Mouse (Mus musculus): Measurements from ENCODE around the gene Wfdc9. TPM values are rescaled to one million over a fixed set of nuclear protein-coding genes. Genes with fewer than 3 reads are reported as not detected.
"Not testable (repeated sequence)": the region's sequence is repeated elsewhere in the genome, so short reads cannot be mapped to it uniquely, and the experiment has no call there.

Wfdc9 gene
- polyA plus RNA-seq, 1 experiment = not detected

DNA sequence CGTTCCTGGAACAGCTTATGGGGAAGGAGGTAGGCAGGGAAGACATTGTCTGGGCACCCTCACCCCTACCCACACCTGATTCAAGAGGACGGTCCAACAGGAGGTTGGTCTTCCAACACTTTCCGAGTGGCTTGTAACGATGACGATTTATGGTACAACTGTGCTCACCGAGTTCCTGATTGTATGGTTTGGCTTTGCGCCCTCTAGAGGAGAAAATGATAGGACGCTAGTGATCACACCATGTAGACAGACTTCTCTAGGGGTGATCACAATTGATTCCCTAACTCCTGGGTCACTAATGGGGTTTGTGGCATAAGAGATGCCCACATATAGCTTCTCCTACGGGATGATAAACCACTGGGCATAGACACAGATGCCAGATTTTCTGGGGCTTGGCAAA, 21.1 kb downstream of the Wfdc9 start:
- 75% methylated on average over 9 of the region's 9 CpGs for WGBS
- no peak for DNase-seq (ENCODE audit: low read depth, low spot score)

DNA sequence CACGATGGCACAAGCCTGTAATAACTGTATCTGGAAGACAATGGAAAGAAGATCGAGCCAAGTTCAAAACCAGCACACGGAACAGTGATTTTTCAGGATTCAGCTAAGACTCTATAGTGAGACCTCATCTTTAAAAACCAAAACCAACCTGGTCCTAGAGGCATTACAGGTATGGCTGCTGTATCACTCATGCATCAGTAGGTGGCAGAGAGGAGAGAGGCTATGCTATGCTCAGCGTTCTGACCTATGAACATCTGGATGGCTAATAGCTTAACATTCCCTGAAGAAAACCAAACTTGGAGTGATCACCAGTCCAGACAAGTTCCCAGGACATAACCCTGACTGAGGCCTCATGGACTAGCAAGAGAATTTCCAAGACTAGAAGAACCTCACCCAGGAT, 34.6 kb downstream of the Wfdc9 start:
- 73% methylated on average over 4 of the region's 4 CpGs for WGBS
- no peak for DNase-seq (ENCODE audit: low read depth, low spot score)

DNA sequence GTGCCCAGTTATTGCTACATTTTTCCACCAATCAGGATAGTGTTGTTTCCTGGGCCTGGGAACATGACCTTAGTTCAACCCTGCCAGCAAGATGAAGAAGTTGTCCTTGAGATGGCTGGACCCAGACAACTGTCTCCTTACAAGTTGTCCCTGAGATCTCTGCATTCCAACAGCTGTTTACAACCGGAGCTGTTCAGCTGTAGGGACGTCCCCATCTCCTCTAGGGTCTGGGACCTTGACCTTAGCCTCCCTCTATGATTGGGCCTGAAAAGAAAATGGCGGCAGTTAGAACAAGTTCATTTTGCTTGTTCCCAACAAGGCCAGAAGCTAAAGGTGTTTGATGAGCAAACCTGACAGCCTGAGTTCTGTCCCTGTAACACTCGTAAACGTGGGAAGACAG, 37.3 kb downstream of the Wfdc9 start:
- 51% methylated on average over 5 of the region's 5 CpGs for WGBS
- DNase-seq (ENCODE audit: low read depth, low spot score) = no peak

DNA sequence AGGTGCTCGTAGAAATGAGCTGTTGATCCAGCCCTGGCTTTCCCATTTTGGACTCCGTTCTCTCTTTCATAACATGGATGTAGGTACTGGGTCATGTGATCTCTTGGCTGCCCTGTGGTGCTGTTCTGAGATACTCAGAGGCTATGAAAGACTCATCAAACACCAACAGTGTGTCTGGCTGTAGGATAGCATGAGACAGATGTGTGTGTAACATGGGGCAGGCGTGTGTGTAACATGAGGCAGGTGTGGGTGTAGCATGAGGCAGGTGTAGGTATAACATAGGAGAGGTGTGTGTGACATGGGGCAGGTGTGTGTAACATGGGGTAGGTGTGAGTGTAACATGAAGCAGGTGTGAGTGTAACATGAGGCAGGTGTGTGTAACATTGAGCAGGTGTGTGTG, 41.0 kb downstream of the Wfdc9 start:
- 87% methylated on average over 3 of the region's 3 CpGs for WGBS
- no peak for DNase-seq (ENCODE audit: low read depth, low spot score)

DNA sequence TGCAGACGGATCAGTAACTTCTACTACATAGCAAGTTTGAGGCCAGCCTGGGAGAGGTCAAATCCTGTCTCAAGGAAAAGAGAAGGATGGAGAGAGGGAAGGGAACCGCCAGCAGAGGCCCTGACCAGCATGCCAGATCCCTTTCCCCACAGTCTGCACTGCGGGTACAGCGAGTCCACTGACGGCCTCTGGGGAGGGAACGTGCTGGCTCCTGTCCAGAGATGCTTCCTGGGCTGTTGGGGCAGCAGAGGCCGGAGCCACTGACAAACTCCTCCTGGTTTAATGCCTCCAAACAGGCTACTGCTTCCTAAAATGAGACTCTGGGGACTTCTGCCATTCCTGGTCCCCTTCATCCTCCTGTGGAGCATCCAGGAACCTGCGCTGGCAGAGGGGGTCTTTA, 42.9 kb downstream of the Wfdc9 start, which contains the start of the genes Wfdc6b and Wfdc8:
Gene Wfdc6b (plus strand): TSS at position 52 of the 400 bp plus-strand sequence.
Gene Wfdc8 (minus strand): TSS at position 156 of the 400 bp plus-strand sequence.
- WGBS = 48% methylated on average over 8 of the region's 8 CpGs

DNA sequence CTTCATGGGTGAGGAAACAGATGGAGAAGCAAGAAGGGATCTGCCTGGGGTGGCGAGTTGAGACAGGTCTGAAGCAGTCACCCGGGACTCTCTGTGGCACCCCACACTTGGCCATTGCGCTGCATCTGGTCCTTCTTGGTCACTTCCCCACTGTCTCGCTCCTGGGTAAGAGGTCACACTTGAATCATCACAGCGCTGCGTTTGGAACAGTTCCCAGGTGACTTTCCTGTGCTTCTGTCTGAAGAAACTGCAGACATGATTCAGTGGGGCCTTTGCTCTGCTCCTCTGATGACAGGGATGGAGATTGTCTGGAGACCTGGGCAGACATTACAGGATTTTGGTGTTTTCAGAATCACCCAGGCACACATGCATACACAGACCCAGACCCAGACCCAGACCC, 47.6 kb downstream of the Wfdc9 start:
- no peak for DNase-seq (ENCODE audit: low read depth, low spot score)
- WGBS = 66% methylated on average over 6 of the region's 6 CpGs

More for the DNA sequence above, 42.9 kb downstream of the Wfdc9 start, which contains the start of the genes Wfdc6b and Wfdc8:
- DNase-seq (ENCODE audit: low read depth, low spot score) = not testable (repeated sequence)

DNA sequence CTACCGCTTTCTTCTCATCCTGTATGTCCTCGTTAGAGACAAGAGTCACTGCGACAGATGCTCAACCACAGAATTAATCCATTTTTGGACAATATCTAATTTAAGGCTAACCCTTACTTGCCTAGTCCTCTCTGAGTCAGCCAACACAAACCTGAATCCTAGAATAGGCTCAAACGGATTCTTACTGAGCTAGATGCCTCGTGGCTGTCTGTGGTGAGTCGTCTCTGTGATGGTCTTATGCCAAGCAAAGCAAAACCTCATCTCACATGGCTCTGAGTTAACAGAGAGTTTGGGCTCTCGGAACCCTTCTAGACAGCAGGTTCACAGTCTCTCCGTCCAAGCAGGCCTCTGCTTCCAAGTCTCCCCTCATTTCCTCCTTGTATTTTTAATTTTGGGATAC, 52.0 kb downstream of the Wfdc9 start:
- no peak for DNase-seq (ENCODE audit: low read depth, low spot score)
- WGBS = 88% methylated on average over 8 of the region's 8 CpGs

DNA sequence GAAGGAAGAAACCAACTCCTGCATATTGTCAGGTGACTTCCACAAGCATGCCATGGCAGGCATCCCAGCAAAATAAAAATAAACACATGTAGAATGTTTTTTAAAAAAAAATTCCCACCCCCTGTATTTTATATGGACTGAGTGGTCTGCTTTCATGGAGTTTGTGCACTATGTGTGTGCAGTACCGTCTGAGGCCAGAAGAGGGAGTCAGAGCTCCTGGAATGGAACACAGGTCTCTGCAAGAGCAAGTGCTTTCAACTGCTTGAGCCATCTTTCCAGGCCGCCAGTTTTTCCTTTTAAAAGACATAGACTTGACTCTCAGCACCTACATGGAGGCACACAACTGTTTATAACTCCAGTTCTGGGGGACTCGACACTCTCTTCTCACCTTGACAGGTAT, 52.9 kb downstream of the Wfdc9 start:
- DNase-seq (ENCODE audit: low read depth, low spot score) = no peak
- WGBS = 91% methylated on average over 3 of the region's 3 CpGs

DNA sequence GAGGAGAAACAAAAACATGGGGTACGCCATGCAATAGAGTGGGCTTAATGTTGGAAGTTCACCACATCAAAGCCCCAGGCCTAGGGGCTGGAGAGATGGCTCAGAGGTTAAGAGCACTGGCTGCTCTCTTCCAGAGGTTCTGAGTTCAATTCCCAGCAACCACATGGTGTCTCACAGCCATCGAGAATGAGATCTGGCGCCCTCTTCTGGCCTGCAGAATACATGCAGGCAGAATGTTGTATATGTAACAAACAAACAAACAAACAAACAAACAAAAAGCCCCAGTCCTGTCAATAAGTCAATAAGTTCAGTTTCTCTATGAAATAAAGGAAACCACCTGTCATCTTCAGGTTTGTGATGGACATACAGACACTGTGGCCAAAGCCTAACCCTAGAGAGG, 56.2 kb downstream of the Wfdc9 start:
- DNase-seq (ENCODE audit: low read depth, low spot score) = no peak
- WGBS = 62% methylated on average over 3 of the region's 3 CpGs

Other genes with a start within 250 kb of the Wfdc9 start
- gene Sdc4, start 212.7 kb downstream of the Wfdc9 start, polyA plus RNA-seq (2012; rRNA removed) = 70.6 and 77.3 TPM in 2 replicates
- 104 and 111 TPM in 2 replicates for gene Sys1, start 199.6 kb downstream of the Wfdc9 start, polyA plus RNA-seq (2012; rRNA removed)
- 25.6 and 40.2 TPM in 2 replicates for gene Gm20458, start 195.6 kb downstream of the Wfdc9 start, polyA plus RNA-seq (2012; rRNA removed)
- gene Trp53tg5, start 182.9 kb downstream of the Wfdc9 start, polyA plus RNA-seq (2012; rRNA removed) = not detected in 2 replicates
- 69.4 and 96.9 TPM in 2 replicates for gene Dbndd2, start 170.5 kb downstream of the Wfdc9 start, polyA plus RNA-seq (2012; rRNA removed)
- 118 and 127 TPM in 2 replicates for gene Pigt, start 159.1 kb downstream of the Wfdc9 start, polyA plus RNA-seq (2012; rRNA removed)
- gene Wfdc2, start 94.2 kb downstream of the Wfdc9 start, polyA plus RNA-seq (2012; rRNA removed) = 1.4 and 3.5 TPM in 2 replicates
- gene Spint3, start 83.1 kb downstream of the Wfdc9 start, polyA plus RNA-seq (2012; rRNA removed) = not detected in 2 replicates
- gene Wfdc6a, start 71.1 kb downstream of the Wfdc9 start, polyA plus RNA-seq (2012; rRNA removed) = 0.29 TPM in 1 of 2 replicates, not detected in the other
- gene Eppin, start 63.0 kb downstream of the Wfdc9 start, polyA plus RNA-seq (2012; rRNA removed) = not detected in 2 replicates
- gene Wfdc6b, start 43.1 kb downstream of the Wfdc9 start, polyA plus RNA-seq (2012; rRNA removed) = not detected in 2 replicates
- 0.05 TPM in 1 of 2 replicates, not detected in the other for gene Wfdc8, start 43.0 kb downstream of the Wfdc9 start, polyA plus RNA-seq (2012; rRNA removed)
- gene Wfdc16, start 17.8 kb downstream of the Wfdc9 start, polyA plus RNA-seq (2012; rRNA removed) = 0.14 TPM in 1 of 2 replicates, not detected in the other
- gene Wfdc10, start 537 bp downstream of the Wfdc9 start, polyA plus RNA-seq (2012; rRNA removed) = 0.73 TPM in 1 of 2 replicates, not detected in the other
- gene Wfdc11, start 17.5 kb upstream of the Wfdc9 start, polyA plus RNA-seq (2012; rRNA removed) = not detected in 2 replicates
- gene Wfdc13, start 28.5 kb upstream of the Wfdc9 start, polyA plus RNA-seq (2012; rRNA removed) = 0.10 and 0.32 TPM in 2 replicates
- not detected in 2 replicates for gene Spint4, start 41.9 kb upstream of the Wfdc9 start, polyA plus RNA-seq (2012; rRNA removed)
- not detected in 2 replicates for gene Spint5, start 58.7 kb upstream of the Wfdc9 start, polyA plus RNA-seq (2012; rRNA removed)
- gene Wfdc3, start 89.3 kb upstream of the Wfdc9 start, polyA plus RNA-seq (2012; rRNA removed) = 0.19 and 0.22 TPM in 2 replicates
- 17.3 and 27.6 TPM in 2 replicates for gene Dnttip1, start 89.4 kb upstream of the Wfdc9 start, polyA plus RNA-seq (2012; rRNA removed)
- gene Ube2c, start 113.3 kb upstream of the Wfdc9 start, polyA plus RNA-seq (2012; rRNA removed) = 154 and 183 TPM in 2 replicates
- 2.2 TPM in 1 of 2 replicates, not detected in the other for gene Tnnc2, start 123.4 kb upstream of the Wfdc9 start, polyA plus RNA-seq (2012; rRNA removed)
- 9.1 and 9.9 TPM in 2 replicates for gene Snx21, start 129.2 kb upstream of the Wfdc9 start, polyA plus RNA-seq (2012; rRNA removed)
- gene Acot8, start 148.3 kb upstream of the Wfdc9 start, polyA plus RNA-seq (2012; rRNA removed) = 63.0 and 82.8 TPM in 2 replicates
- 4.0 and 4.8 TPM in 2 replicates for gene Zswim3, start 148.5 kb upstream of the Wfdc9 start, polyA plus RNA-seq (2012; rRNA removed)
- 8.1 and 8.3 TPM in 2 replicates for gene Zswim1, start 166.1 kb upstream of the Wfdc9 start, polyA plus RNA-seq (2012; rRNA removed)
- not detected in 2 replicates for gene Spata25, start 172.0 kb upstream of the Wfdc9 start, polyA plus RNA-seq (2012; rRNA removed)
- gene Ctsa, start 176.3 kb upstream of the Wfdc9 start, polyA plus RNA-seq (2012; rRNA removed) = 195 and 290 TPM in 2 replicates
- 3.3 and 3.5 TPM in 2 replicates for gene Neurl2, start 176.9 kb upstream of the Wfdc9 start, polyA plus RNA-seq (2012; rRNA removed)
- 35.7 and 46.7 TPM in 2 replicates for gene Pltp, start 201.1 kb upstream of the Wfdc9 start, polyA plus RNA-seq (2012; rRNA removed)
- gene Pcif1, start 222.7 kb upstream of the Wfdc9 start, polyA plus RNA-seq (2012; rRNA removed) = 30.8 and 34.3 TPM in 2 replicates

Data from large intestine, adult 2 months (tissue).